Mouse (Mus musculus) T-helper 1 cell (primary cell): ENCODE data around the gene Ppm1g.

Source experiments
- in situ Hi-C: fragments of 300-600 bp; cut with MboI, MseI; formaldehyde crosslinking; loops from one replicate; pipeline ENCODE4 v1.15.1; 2025; ENCODE audit warnings: high pct_unique_total_duplicates

Gene Ppm1g

GRCm38 (mm10) chr5:31220448-31221303 is at the start of gene Ppm1g:
Gene Ppm1g, minus strand, starts transcription at chr5:31220687.
- in situ Hi-C loops = no loop called here

GRCm38 (mm10) chr5:31267686-31268085 is 47.2 kb upstream of the Ppm1g start:
- in situ Hi-C loops = no loop called here

GRCm38 (mm10) chr5:31266101-31266500 is 45.6 kb upstream of the Ppm1g start:
- in situ Hi-C loops = no loop called here

- in situ Hi-C loops = no loop called here
These were observed 37.1 kb upstream of the Ppm1g start for GRCm38 (mm10) chr5:31257616-31258015.

- in situ Hi-C loops = no loop called here
These were observed 35.5 kb upstream of the Ppm1g start for GRCm38 (mm10) chr5:31255971-31256370.

- in situ Hi-C loops = no loop called here
These were observed 34.9 kb upstream of the Ppm1g start for GRCm38 (mm10) chr5:31255381-31255780.

GRCm38 (mm10) chr5:31254901-31255300 is 34.4 kb upstream of the Ppm1g start:
- in situ Hi-C loops = no loop called here

GRCm38 (mm10) chr5:31254452-31254851 is 34.0 kb upstream of the Ppm1g start:
- in situ Hi-C loops = no loop called here

GRCm38 (mm10) chr5:31253806-31254205 is 33.3 kb upstream of the Ppm1g start:
- in situ Hi-C loops = no loop called here

- in situ Hi-C loops = no loop called here
These were observed 32.5 kb upstream of the Ppm1g start for GRCm38 (mm10) chr5:31252795-31253545.

GRCm38 (mm10) chr5:31252151-31252550 is 31.7 kb upstream of the Ppm1g start:
- in situ Hi-C loops = no loop called here

- in situ Hi-C loops = no loop called here
These were observed 31.1 kb upstream of the Ppm1g start, which contains the start of gene Krtcap3 for GRCm38 (mm10) chr5:31251541-31252101. Gene Krtcap3, plus strand, starts transcription at chr5:31251691.

- in situ Hi-C loops = no loop called here
These were observed 30.2 kb upstream of the Ppm1g start for GRCm38 (mm10) chr5:31250716-31251115.

- in situ Hi-C loops = no loop called here
These were observed 21.7 kb upstream of the Ppm1g start for GRCm38 (mm10) chr5:31242191-31242590.

- in situ Hi-C loops = no loop called here
These were observed 21.1 kb upstream of the Ppm1g start for GRCm38 (mm10) chr5:31241522-31242034.

GRCm38 (mm10) chr5:31240637-31241521 is 20.4 kb upstream of the Ppm1g start, which contains the start of the genes Nrbp1 and Gm9970:
Gene Nrbp1, plus strand, starts transcription at chr5:31240864.
Gene Gm9970, minus strand, starts transcription at chr5:31241232.
- in situ Hi-C loops = no loop called here

GRCm38 (mm10) chr5:31226641-31227040 is 6.2 kb upstream of the Ppm1g start:
- in situ Hi-C loops = no loop called here

GRCm38 (mm10) chr5:31222696-31223095 is 2.2 kb upstream of the Ppm1g start:
- in situ Hi-C loops = no loop called here

- in situ Hi-C loops = no loop called here
These were observed 938 bp upstream of the Ppm1g start for GRCm38 (mm10) chr5:31221304-31221945.

- in situ Hi-C loops = no loop called here
These were observed 508 bp downstream of the Ppm1g start for GRCm38 (mm10) chr5:31219911-31220447.
